Mouse (Mus musculus) embryonic fibroblast, embryonic 13.5 days (primary cell): ENCODE measurements around the gene Agrp.

Source experiments
- CTCF ChIP-seq: IDR thresholded peaks from 2 replicates; pipeline ENCODE4 v1.5.1; 2011; ENCODE audit warnings: mild to moderate bottlenecking, control low read depth, low read length, moderate library complexity, borderline replicate concordance; ENCODE audit not compliant: insufficient read depth
- POLR2A ChIP-seq: IDR thresholded peaks from 2 replicates; pipeline ENCODE4 v1.6.1; 2011; ENCODE audit warnings: low read depth, mild to moderate bottlenecking, control low read depth, low read length, moderate library complexity

DNA sequence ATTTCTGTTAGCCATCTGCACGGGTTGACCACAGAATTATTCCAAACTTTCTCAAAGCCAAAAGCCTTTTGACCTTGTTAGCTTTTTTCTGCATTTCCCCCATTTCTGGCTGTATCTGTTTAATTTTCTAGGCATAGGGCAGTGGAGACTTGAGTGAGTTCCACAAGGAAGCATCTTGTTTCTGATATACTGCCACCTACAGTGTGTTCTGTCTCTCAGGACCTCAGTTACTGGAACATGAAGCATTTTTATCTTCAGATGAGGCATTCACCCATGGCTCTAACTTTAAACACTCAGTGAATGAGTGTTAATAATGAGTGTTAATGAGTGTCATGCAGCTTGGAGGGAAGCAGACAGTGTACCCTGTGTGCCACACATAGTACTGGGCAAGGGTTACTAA lies 40.7 kb upstream of the Agrp start:
- TF ChIP-seq CTCF, result no peak
- TF ChIP-seq POLR2A, result no peak
